Mouse (Mus musculus) cortical plate, adult 2 months (tissue): Measurements from ENCODE around the gene Iars.
"Not testable (repeated sequence)": the region's sequence is repeated elsewhere in the genome, so short reads cannot be mapped to it uniquely, and the experiment has no call there.

Experiments used
- CTCF ChIP-seq: fragments of 200-500 bp; IDR thresholded peaks from 2 replicates; pipeline ENCODE4 v1.5.1; 2011; ENCODE audit warnings: mild to moderate bottlenecking, control low read depth, low read length; ENCODE audit not compliant: insufficient read depth; ENCODE audit errors: extremely low read depth
- POLR2A ChIP-seq: fragments of 200-500 bp; IDR thresholded peaks from 2 replicates; pipeline ENCODE4 v1.6.1; 2011; ENCODE audit warnings: mild to moderate bottlenecking, low read length, control low read depth; ENCODE audit not compliant: insufficient read depth; ENCODE audit errors: extremely low read depth

GRCm38 (mm10) chr13:49771536-49771935, 89.6 kb downstream of the Iars start:
- TF ChIP-seq CTCF, POLR2A: not testable (repeated sequence)
